Mouse (Mus musculus) testis, adult 2 months (tissue): Measurements from ENCODE around the gene Klri2.
"Not testable (repeated sequence)": the region's sequence is repeated elsewhere in the genome, so short reads cannot be mapped to it uniquely, and the experiment has no call there.

Experiments
- CTCF ChIP-seq: fragments of 200-500 bp; IDR thresholded peaks from 2 replicates; pipeline ENCODE4 v1.5.1; 2012; ENCODE audit warnings: low read depth, mild to moderate bottlenecking, inconsistent platforms, low read length, moderate library complexity; ENCODE audit not compliant: control insufficient read depth, insufficient read depth, insufficient replicate concordance
- POLR2A ChIP-seq: fragments of 200-500 bp; IDR thresholded peaks from 2 replicates; pipeline ENCODE4 v1.6.1; 2012; ENCODE audit warnings: low read depth, mild to moderate bottlenecking, inconsistent platforms, low read length, moderate library complexity; ENCODE audit not compliant: control insufficient read depth

DNA sequence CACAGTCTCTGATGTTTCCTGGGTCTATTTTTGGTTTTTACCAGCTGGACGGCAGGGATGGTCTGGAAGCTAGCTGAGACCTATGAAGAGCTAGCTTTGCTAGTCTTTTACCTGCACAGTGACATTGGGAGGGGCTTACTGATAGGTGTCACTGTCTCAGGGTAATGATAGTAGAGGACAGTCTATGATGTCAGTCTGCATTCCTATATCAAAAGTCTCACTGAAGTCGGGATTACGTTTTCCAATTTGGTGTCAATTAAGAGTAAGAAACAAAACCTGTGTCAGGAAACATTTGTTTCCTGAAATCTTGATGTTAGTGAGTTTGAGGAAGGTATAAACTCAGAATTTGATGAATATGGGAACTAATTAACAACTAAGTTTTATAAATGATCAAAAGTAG, 43.9 kb upstream of the Klri2 start, which contains the start of gene Gm156:
- not testable (repeated sequence) for TF ChIP-seq POLR2A, CTCF
